Mouse (Mus musculus): Measurements from ENCODE around the gene Nup210. TPM values are rescaled to one million over a fixed set of nuclear protein-coding genes. Genes with fewer than 3 reads are reported as not detected.
A peak's percentile ranks its signal among the peaks of the same experiment; 100 is the strongest.
"Not testable (repeated sequence)": the region's sequence is repeated elsewhere in the genome, so short reads cannot be mapped to it uniquely, and the experiment has no call there.

Nup210 gene
- total RNA-seq, 2 experiments from 2014 or later: 29.9 to 34.0 TPM

DNA sequence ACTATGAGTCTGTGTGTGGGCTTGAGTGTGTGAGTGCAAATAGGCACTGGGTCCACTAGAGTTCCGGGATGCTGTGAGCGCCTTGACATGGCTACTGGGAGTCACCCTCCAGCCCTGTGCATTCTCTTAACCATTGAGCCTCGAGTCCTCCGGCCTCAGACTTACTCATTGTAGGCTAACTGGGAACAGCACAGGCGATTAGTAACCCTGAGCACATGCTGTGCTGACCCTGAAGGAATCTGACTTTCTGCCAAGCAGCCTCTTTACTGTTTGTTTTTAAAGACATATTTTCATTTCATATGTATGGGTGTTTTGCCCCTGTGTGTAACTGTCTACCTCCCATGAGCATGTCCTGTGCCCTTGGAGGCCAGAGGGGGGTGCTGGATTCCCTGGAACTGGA lies 28.9 kb upstream of the Nup210 start:
- DNase-seq (ENCODE audit: low spot score in 2 of 2): no peak

DNA sequence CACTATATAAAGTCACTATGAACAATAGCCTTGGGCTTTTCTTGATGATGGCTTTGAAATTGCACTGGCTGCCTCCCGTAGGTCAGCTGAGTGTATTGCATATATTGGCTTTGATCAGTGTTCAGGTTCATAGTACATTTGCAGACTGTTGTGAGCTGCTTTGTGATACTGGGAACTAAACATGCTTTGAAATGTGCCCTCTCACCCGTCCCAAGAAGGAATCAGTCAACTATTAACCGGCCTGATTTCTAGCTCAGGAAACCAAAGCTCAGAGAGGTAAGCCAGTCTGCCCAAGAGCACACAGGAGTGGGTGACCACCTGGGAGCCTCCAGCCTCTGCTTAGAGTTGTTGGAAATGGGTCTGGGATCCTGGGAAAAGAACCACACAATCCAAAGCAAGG lies 28.4 kb upstream of the Nup210 start:
- DNase-seq (ENCODE audit: low spot score in 2 of 2): no peak

DNA sequence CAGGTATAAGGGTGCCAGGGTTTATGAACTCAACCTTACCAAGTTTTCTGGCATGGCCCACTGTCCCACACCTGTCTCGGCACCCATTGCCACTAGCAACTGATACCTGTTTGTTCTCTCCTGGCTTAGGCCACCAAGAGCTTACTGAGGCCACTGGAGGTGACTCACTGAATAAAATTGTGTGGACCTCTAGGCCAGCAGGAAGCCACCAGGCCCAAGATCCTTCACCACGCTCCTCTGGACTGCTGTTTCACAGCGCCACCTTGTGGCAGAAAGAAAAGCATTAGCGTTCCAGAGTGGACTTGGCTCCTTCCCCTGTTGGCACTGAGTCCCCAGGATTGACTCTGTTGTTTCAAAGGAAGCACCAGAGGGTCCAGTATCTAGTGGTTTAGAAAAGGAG lies 23.2 kb upstream of the Nup210 start:
- DNase-seq (ENCODE audit: low spot score in 2 of 2): peak; percentile 45 to 83

DNA sequence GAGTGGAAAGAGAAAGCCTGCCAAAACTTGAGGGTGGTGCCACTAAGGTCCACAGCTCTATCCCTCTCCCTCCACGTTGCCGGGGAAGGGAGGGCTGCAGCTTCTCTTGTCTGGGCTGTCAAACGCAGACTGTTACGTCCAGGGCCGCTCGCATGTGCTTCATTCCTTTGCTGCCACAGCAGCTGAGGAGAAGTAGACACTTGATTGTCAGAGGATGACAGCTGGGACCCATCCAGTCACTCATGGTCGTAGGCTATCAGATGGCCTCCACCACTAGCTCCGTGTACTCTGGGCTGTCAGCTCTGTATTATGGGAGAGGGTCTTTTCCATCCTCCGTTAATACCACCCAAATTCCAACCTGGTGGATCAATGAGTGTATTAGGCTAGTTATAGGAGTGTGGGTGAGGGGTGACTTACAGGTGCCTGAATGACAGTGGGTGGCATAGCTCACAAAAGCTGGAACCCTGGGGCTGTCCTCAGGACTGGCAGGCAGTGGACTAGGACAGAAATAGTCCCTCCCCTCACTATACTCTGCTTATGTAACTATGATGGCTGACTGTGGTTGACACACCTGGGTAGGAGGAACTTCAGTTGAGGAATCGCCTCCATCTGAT lies 20.8 kb upstream of the Nup210 start:
- no peak for DNase-seq (ENCODE audit: low spot score in 2 of 2)

DNA sequence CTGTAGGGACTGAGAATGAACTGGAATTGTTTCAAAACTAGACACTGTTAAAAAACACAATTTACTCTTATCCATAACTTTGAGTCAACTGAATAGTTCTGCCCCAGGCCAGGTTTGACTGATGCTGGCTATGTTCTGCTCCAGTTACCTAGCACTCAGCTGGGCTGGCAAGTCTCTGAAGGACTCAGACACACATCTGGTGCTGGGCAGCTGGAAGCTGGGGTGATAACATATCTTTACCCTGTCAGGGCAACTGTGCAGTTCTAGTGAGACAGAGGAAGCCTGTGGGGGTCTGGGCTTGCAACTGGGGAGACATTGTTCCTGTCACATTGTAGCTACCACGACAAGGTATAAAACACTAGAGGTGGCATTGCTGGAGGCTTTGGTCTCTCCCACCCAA lies 14.2 kb upstream of the Nup210 start:
- DNase-seq (ENCODE audit: low spot score in 2 of 2): no peak

DNA sequence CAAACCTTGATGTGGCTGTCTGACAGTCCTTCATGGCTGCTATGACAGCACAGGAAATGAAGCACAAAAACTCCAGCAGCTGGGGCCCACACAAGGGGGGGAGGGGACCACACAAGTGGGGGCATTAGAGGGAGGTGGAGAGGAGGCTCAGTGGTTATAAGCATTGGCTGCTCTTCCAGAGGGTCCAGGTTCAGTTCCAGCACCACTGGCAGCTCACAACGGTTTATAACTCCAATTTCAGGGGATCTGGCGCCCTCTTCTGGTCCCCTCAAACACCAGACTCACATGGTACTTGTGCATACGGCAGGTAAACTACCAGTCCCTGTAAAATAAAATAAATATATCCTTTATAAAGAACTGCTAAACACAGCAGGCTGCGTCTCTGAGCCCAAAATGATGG lies 12.4 kb upstream of the Nup210 start:
- no peak for DNase-seq (ENCODE audit: low spot score in 2 of 2)

DNA sequence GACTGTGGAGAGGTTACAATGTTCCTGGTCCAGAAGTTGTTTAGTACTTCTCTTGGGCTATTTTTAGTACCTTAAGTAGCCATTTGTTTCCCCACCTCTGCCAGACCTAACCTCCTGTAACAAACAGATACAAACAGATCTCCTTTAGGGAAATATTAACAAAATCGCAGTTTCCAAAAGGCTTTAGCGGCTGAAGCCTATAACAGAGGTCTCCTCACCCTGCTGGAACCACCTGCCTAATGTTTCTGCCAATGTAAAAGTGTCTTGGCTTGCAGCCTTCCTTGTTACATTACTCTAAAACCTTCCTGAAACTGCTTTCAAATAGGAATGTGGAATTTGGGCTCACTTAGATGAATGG lies 8.6 kb upstream of the Nup210 start:
- no peak for DNase-seq (ENCODE audit: low spot score in 2 of 2)

DNA sequence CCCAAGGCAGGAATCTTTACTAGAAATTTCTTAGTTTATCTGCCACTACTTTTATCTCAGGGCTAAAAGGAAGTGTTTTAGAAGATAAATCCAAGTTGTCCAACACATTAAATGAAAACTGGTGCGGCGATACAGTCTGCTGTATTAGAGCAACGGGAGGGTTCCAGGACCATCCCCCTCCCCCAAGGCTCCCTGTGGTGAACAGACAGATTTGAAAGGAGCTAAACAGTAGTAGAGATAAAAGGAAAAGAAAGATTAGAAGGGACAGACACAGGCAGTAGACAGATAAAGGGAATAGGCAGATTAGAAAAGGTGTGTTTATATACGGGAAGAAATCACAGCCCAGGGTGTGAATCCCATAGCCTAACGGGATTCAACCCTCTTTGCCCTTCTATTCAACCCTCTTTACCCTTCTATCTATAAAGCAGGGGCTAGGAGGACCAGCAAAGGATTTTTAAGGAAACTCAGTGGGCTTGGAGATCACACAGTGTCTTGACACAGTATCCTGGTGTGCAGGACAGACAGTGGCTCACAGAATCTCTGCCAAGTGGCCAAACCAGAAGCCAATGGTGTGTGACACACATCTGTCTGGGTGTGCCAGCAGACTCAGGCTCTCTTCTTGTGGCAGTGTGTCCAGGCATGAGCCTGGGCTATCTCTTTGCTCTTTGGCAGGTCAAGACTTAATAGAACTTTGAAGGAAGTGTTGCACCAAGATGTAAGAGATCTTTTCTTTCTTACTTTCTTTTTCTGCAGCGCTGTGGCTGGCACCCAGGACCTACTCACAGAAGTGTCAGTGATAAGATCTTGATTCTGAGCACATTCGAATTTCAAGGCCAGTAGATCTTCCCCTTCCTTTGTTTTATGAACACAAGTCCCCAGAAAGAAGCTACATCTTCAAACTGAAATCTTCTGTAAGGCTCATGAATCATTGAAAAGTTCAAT lies 7.9 kb upstream of the Nup210 start:
- no peak for DNase-seq (ENCODE audit: low spot score in 2 of 2)

DNA sequence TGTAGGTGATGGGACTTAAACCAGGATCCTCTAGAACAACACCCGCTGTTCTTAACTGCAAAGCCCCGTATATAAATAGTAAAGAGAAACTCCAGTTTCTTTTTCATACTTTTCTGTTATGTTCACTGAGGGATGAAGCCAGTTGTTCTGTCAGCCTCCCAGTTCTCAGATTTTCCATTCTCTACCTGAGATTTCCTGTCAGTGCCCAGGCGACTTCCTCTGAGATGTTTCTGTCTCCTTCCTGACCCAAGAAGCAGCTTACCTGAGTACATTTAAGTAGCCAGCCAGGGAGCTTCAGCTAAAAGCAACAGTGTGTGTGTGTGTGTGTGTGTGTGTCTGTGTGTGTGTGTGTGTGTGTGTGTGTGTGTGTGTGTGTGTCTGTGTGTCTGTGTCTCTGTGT lies 6.8 kb upstream of the Nup210 start:
- DNase-seq (ENCODE audit: low spot score in 2 of 2): no peak

DNA sequence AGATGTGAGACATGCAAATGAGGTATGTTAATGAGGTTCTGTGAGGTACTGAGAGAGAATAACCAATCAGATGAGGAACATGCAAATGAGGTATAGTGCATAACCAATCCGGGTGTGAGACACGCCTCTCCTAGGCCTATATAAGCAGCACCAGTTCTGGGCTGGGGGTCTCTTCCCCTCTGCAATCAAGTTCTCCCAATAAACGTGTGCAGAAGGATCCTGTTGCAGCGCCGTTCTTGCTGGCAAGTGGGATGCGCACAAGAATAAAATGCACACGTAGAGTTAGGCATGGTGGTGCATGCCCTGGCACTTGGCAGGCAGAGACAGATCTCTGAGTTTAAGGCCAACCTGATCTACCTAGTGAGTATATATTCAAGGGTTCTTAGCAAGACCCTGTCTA lies 4.5 kb upstream of the Nup210 start:
- DNase-seq (ENCODE audit: low spot score in 2 of 2): not testable (repeated sequence)

DNA sequence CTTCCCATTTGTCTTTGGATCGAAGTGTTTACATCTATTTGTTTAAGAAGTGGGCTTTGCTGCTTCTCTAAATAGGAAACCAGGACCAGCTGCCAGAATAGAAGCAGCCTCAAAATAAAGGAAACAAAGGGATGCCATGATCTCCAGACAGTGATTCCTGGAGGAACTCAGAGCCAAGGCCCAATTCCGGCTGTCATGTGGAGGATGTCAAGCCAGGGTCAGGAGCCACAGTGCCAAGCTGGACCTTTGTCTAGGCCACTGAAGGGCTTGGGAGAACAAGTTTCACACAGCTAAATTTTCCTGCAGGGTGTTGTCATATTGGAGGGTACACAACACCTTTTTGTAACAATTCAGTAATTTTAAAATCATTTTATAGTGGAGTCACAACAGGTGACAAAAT lies 3.6 kb upstream of the Nup210 start:
- no peak for DNase-seq (ENCODE audit: low spot score in 2 of 2)

DNA sequence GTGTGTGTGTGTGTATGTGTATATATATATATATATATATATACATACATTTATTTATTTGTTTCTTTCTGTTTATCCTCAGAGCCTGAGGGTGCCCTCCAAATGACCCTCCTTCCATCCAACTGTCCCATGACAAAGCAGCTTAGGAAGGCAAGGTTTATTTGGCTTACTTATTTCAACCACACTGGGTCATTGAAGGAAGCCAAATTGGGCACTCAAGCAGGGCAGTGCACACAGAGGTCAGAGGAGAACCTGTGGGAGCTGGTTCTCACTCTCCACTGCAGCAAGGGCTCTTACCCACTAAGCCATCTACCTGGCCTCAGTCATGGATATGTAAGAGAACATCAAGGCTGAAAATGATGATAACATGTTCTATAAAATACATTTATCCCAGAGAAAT lies 1.9 kb upstream of the Nup210 start:
- no peak for DNase-seq (ENCODE audit: low spot score in 2 of 2)

DNA sequence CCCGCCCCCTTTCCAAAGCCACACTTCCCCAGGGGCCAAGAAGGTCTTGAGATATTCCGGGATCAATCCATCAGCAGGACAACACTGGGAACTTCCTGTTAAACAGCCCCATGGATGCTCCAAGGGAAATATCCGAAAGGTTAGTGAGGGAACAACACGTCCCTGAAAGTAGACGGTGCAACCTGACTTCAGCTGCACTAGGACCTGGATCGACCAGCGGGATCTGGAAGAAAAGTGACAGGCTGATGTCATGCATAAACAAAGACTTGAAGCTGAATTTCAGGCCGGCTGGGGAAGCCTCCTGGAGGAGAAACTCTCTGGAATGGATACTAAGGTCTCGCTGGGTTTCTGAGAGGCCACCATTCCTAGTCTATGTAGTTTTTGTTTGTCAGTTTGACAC lies 520 bp upstream of the Nup210 start:
- no peak for DNase-seq (ENCODE audit: low spot score in 2 of 2)

DNA sequence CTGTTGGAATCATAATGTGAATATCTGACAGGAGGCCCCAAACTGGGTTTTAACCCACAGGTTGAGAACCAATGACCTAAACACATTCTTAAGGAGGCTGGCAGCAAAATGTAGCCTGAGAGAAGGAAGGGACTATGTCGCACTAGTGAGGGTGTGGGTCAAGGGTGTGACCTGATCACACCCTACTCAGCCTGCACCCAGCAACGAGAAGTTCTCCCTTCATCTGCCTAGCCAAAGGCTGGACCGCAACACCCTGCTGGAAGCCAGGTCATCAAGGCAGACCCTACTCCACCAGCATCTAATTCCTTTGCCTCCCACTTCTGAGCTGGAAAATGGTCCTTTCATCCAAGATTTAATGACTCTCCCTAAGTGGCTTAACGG lies 776 bp downstream of the Nup210 start:
- DNase-seq (ENCODE audit: low spot score in 2 of 2): no peak

DNA sequence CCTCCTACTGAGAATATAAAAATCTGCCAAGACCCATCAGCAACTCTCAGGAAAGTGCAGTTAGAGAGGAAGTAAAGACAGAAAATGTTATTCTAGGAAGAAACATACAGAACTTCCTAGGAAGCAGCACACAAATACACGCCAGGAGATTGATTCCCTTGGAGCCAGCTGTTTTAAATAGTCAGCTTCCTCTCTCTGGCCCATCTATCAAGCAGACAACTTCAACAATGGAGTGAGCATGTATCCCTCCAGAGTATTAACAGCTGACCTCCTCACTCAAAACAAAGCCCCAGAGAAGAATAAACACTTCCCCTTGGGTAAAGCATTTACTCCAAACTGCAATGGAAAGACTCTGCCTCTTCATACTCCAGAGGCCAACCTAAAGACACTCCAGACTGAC lies 1.5 kb downstream of the Nup210 start:
- no peak for DNase-seq (ENCODE audit: low spot score in 2 of 2)

DNA sequence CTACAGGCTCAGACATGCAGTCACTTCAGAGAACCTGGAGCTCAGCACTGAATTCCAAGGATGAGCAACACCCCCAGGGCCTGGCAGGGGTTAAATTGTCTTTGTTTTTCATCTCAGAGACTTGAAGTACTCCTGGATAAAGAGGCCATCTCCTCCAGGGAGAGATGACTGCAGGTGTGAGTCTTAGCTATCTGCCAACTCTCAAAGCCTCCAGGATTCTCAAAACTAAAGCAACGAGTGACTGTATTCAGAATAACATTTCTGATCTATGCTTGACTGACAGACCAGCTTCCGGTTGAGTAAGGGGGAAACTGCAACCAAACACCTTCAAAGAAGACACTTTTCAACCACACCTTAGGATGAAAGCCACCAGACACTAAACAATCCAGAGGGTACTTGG lies 1.9 kb downstream of the Nup210 start:
- DNase-seq (ENCODE audit: low spot score in 2 of 2): no peak

DNA sequence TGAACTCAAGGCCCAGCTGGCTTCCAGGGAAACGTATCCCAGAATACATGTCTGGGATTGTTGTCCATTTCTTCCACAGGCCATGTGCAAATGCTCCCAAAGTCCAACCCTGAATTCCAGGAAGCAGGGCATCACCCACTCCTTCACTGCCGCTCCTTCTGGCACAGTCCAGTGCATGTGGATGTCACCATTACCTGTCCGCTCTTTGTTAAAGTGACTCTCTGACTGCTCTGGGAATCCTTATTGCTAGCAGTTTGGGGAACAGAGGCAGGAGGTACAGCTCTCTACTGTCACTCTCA lies 4.7 kb downstream of the Nup210 start:
- no peak for DNase-seq (ENCODE audit: low spot score in 2 of 2)

DNA sequence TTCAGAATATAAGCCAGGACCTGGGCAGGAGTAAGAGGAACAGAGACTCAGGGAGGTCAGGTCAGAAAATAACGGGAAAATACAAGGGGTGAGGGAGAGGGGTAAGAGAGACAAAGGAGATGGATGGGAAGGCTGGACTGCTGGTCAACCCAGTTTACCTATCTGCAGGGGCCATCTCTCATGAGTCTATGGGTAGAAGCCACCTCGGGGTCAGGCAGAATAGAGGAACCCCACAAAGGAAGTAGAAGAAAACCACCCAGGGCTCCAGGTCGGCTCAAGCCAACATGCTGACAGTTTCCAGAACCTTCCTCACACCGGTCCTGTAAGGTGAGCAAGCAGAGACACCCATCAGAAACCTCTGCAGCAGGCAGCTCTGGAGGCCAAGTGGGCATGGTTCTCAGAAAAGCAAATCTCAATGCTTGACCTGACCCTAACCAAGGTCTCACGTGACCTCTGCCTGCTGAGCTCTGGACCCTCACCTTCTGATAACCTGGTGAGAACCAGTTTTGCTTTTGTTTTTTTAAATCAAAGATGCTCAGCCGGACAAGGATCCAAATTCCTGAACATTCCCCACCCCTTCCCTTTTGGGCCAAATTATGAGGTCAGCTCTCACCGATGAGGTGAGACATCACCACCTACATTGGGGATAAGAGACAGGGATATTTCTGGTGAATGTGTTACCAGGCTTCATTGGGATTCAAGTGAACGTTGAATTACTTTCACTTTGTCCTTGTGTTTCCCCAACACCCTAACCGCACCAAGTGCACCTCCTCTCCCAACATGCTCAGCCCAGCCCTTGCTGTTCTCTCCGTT lies 5.3 kb downstream of the Nup210 start:
- DNase-seq (ENCODE audit: low spot score in 2 of 2): no peak

DNA sequence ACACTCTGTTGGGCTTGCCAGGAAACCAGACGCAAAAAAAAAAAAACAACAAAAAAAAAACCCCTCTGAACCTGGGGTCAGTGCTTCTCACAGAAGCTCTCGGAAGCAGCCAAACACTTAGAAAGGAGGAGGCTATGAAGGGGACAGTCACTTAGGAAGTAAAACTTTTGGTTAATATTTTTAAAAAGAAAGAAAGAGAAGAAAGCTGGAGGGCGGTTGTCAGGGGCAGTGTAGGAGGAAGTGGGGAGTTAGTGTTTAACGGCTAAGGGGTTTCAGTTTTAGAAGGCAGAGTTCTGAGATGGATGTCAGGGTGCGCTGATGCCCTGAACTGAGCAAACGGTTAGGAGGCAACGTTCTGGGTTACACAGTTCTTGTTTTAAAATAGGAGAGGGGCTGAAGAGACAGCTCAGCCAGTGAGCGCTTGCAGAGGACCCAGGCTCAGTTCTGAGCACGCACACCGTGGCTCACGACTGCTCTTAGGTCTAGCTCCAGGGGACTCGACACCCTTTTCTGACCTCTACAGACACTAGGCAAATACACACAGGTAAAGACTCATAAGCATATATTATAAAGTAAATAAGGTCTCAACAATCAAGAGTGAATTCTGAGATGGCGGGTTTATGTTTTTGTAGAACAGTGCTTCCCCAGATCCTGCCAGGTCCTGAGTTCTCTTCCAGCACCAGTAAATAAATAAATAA lies 6.2 kb downstream of the Nup210 start:
- no peak for DNase-seq (ENCODE audit: low spot score in 2 of 2)

DNA sequence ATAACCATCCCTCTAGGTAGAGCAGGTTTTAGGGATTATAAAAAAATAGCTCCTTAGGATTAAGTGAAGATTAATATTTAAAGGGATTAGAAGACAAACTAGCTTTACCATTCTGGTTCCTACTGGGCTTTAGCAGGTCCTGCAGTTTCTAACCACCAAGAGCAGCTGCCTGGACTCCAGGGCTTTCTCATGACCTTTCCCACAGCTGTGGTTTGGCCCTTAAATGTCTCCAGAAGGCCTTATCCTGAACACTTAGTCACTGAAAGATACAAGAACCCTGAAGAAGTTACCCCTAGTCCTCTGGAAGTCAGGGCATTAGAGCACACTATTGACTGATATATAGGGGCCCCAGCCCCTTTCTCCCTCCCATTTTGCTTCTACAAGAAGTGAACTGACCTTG lies 7.1 kb downstream of the Nup210 start:
- no peak for DNase-seq (ENCODE audit: low spot score in 2 of 2)

DNA sequence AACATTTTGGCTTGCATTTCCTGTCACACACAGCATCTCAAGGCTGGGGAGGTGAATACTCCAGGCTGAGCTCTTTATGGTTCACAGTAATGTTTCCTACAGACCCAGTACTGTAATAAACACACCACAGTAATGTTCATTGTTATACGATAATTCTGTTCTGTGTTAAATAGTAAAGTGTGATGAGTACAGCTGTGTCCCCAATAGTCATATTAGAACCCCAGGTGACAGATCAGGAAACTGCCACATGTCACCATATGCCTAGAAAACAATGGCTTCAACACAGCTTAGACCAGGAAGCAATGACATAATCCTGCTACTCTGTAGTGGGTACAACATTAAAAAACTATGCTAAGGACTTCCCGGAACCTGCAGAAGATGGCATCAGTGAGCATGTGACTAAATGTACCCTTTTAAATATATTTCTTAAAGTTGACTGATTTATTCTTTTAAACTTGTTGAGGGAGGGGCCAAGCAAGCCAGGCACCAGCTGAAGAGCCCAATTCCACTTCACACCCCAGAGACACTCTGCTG lies 7.6 kb downstream of the Nup210 start:
- no peak for DNase-seq (ENCODE audit: low spot score in 2 of 2)

Data from gastrocnemius, postnatal 4 days (tissue).